Mouse (Mus musculus): ENCODE results near the gene Osbpl9.

Osbpl9 gene

DNA sequence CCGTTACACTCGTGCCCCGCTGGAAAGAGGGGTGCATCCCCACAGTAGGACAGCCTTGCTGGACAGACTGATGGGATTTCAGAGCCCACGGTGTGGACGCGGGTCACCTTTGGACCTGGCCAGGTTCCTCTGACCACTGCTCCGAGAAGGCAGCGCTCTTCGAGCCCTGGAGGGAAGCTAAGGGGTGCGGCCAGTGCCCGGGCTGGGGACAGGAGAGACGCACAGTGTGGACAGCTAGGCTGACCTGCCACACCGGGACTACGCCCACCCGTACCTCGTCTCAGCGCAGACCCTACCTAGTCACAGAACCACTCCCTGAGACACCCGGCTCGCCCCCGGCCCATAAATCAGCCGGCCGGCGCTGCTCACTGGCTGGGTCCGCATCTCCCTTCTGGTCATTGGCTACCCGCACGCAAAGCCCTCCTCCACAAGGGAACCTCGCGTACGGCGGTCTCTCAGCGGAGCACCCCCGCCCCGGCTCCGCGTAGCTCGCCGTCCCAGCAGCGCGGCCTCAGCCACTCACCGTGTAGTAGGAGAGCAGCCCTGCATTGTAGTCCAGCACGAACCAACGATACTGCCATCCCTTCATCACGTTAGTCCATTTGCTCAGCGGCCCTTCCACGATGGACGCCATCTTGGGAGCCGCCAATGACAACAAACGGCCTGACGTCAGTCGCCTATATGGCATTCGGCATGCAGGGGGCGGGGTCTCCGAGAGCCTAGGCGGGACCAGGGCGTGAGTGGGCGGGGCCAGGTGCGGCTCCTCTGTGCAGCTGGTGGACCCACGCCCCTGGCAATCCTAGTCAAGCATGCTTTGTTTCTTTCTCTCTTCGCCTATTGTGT lies at the start of gene Osbpl9:
Osbpl9 (minus strand) TSS at position 691 of the 843 bp plus-strand sequence.
- peak; percentile 97 to 99 for DNase-seq (ENCODE audit: low spot score in 2 of 2)

DNA sequence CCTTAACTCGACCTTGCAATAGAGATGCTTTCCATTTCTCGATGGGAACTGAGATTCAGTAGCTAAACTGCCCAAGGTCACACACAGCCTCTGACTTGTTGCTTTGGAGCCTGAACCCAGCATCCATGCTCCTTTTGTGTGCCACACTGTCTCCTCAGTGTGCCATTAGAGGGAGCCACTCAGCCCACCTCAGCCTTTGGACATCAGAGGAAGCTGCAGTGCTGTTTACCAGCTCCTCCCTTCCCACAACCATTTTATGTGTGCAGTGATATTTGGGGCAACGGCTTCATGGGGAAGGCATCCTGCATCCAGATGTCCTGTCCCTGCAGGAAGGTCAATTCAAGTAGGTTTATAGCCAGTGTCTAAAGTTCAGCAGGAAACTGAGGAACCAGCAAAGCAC lies 49.5 kb upstream of the Osbpl9 start:
- no peak for DNase-seq (ENCODE audit: low spot score in 2 of 2)

DNA sequence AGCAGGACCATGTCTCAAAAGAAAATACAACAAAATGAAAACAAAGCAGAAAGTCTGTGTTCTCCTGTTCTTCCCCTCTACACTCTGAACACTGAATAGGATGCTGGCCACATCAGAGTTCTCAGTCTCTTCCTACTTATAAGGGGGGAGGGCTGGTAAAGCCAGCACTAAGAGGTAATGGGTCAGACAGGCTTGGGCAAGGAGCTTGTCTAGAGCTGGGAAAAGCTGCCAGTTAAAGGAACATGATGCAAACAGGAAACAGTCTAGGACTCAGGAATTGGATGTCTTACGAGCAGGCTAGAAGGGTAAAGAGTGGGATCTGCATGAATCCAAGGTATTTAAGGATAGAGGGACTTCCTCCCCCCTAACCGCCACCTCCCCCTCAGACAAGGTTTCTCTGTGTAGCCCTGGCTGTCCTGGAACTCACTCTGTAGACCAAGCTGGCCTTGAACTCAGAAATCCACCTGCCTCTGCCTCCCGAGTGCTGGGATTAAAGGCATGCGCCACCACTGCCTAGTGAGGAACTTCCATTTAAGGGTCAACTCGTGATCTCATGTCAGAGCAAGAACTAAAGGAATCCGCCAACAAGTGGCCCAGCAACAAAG lies 43.0 kb upstream of the Osbpl9 start:
- DNase-seq (ENCODE audit: low spot score in 2 of 2): no peak

DNA sequence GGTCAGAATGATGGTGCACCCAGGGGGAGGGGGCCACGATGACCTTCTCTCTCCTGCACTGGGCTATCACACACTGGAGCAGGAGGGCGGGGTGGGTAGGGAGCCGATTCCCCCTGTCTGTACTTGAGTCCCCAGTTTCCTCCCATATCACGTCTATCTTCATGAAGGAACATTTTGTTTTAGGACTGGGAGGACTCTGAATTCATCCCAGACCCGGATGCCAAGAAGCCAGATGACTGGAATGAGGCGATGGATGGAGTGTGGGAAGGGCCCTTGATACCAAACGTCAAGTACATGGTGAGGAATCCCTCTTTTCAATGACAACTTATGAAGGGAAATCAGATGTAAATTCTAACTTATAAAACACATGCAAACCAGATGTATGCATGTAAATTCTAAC lies 42.4 kb upstream of the Osbpl9 start:
- no peak for DNase-seq (ENCODE audit: low spot score in 2 of 2)

DNA sequence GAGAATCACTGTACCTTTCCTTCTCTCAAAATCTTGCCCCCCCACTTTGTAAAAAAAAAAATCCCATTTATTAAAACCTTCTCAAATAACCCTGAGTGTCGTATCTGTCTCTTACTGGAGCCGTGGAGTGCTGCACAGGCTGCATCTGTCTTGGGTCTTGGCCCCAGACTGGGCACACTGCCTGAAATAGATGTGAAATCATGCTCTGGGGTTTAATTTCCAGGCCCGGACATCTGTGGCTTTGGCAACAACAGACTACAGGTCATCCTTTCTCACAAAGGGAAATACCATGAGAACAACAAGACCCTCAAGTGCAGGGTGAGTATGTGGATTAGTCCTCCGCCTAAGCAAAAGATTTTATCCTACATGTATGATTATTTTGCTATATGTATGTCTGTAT lies 39.9 kb upstream of the Osbpl9 start:
- peak in 1 of 2 experiments; percentile 26 for DNase-seq (ENCODE audit: low spot score in 2 of 2)

DNA sequence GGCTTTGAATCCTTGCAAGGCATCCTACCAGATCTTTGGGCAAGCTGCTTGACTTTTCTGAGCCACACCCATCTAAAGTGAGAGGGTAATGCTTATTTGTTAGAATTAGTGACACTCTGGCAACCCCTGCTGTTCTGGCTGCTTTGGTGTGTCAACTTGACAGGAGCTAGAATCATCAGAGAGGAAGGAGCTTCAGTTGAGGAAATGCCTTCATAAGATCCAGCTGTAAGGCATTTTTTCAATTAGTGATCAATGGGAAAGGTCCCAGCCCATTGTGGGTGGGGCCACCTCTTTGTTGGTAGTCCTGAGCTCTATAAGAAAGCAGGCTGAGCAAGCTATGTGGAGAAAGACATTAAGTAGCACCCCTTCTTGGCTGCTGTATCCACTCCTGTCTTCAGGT lies 39.1 kb upstream of the Osbpl9 start:
- no peak for DNase-seq (ENCODE audit: low spot score in 2 of 2)

DNA sequence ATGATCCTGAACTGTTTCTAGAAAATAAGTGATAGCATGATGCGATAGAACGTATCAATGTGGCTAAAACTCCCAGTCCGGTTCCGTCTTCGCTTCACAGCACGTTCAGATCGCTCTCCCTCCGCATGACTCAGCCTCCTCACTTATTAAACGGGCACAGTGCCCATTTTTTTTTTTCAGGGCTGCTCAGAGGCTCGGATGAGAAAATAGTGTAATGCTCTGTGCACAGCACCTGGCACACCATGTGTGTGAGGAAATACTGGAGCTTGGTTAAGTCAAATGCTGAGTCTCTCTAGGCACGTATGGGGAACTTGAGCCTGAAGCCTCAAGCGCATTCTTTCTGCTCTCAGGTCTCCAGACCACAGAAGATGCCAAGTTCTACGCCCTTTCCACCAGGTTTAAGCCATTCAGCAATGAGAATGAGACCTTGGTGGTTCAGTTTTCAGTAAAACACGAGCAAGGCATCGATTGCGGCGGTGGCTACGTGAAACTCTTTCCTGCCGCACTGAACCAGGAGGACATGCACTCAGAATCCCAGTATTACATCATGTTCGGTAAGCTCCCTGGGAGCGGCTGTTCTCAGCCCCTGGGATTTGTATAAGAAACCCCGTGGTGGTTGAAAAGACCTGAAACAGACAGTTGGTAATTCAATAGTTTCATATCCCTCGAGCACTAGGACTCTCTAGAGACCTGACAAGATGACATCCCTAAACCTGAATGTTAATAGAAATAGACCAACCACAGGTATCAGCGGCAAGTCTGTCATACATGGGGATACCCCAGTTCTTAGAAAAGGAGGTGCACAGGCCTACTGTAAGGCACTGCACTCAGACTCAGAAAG lies 36.6 kb upstream of the Osbpl9 start:
- DNase-seq (ENCODE audit: low spot score in 2 of 2): peak in 1 of 2 experiments; percentile 38

DNA sequence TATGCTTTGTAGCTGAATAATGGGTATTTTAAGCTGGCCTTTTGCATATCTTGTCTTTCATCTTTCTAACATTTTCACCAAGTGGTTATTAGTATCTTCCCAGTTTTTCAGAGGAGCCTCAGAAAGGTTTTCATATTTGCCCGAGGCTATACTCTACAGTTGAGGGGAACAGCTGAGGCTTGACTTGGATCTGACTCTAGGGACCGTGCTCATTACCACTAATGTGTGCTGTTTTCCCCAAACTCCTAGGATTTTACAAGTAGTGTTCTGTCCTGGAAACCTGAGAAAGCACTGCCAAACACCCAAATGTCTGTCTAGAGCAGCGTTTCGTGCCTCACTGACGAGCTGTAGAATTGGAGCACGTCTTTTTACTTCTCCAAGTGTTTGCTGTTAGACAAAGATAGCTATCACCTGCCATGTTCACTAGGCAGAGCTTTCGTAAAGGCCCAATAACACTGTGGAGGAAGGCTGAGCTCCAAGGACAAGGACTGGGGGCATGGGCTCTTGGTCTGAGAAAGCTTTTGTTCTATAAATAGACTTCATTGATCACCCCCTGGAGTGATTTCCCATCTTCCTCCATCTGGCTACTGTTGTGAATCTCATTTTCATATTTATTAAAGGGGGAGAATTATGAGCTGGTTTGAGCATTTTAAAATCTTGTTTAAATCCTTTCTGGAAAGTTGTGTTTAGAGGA lies 34.3 kb upstream of the Osbpl9 start:
- no peak for DNase-seq (ENCODE audit: low spot score in 2 of 2)

DNA sequence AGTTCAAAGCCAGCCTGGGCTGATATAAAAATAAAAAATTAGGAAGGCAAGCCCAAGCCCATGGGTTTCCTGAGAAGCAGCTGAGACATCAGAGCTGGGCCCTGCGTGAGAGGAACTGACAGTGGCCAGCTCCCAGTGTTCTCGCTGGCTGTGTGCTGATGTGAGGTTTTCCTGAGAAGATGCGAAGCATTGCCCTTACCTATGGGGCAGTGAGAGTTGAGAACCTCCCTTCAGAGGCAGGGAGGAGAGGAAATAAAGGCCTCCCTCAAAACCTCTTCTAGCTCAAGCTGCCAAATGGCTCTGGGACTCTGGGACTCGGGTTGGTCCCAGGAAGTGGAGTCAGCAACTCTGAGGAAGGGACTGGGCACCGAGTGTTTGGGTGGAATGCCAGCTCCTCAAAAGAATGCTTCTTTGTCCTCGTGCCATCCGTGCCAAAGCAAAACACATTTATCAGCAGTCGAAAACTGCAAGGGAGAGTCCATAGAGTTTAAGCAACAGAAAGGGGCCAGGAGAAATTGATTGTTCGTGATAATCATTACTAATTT lies 32.8 kb upstream of the Osbpl9 start:
- no peak for DNase-seq (ENCODE audit: low spot score in 2 of 2)

DNA sequence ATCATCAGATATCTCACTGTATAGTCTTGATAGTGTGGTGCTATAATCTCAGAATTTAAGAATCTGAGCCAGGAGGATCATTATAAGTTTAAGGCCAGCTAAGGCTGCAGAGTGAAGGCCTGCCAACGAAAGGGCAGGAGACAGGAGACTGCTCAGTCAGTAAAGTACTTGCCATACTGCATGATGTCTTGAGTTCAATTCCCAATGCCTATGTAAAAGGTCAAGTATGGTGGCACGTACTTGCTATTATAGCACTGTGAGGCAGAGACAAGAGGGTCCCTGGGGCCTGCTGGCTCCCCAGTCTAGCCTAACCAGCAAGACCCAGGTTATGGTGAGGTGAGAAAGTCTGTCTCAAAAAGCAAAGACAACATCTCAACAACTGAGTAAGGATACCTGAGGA lies 32.1 kb upstream of the Osbpl9 start, which contains the start of gene Calr4:
Calr4 (plus strand) TSS at position 301 of the 400 bp plus-strand sequence.
- no peak for DNase-seq (ENCODE audit: low spot score in 2 of 2)

DNA sequence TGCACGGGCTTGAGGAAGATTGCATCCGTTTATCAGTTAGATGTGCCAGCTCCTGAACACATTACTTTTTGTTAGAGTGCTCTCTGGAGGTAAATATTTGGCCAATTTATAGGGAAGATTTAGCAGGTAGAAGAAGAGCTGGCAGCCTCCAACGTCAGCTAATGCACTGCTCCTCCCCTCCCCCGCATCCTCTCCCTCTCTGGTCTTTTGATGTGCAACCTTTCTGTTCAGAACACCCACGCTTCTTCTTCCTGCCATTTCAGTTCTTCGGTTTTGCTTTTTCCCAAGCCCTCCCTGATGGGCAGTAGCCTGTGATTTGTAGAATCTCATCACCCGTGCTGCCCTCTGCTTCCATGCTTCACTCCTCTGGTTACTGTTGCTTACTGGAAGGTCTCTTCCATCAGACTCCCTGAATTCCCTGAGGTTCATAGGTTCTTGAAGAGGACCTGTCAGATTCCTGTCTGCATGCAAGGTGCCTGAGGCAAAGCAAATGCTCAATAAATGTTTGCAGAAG lies 27.8 kb upstream of the Osbpl9 start:
- no peak for DNase-seq (ENCODE audit: low spot score in 2 of 2)

DNA sequence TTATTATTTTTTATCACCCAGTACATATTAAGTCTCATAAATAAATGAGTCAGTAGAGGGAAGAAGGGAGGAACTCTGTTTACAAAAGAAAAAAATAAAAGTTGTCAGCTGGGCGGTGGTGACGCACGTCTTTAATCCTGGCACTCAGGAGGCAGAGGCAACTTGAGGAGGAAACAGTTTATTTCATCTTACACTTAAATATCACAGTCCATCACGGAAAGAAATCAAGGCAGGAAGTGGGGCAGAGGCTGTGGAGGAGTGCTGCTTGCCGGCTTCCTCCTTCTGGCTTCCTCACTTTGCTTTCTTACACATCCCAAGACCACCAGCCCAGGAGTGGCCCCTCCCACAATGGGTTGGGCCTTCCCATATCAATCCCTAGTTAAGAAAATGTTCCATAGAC lies 24.0 kb upstream of the Osbpl9 start:
- peak in 1 of 2 experiments; percentile 42 for DNase-seq (ENCODE audit: low spot score in 2 of 2)

DNA sequence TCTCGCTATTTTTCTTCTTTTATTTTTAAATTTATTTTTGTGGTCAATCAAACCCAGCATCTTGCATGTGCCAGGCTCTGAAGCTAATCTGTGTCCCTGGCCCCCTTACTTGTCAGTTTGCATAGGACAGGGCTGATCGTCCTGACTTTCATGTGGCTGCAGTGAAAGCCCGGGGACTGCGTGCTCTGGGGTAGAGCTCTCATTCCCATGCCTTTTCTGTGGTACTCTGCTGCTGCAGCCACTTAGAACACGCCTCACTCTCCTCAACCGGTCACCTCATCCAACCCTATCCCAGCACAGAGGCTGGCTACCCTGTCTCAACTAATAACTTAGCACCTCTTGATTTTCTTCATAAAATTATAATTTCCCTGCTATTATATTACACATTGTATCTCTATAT lies 23.5 kb upstream of the Osbpl9 start:
- no peak for DNase-seq (ENCODE audit: low spot score in 2 of 2)

DNA sequence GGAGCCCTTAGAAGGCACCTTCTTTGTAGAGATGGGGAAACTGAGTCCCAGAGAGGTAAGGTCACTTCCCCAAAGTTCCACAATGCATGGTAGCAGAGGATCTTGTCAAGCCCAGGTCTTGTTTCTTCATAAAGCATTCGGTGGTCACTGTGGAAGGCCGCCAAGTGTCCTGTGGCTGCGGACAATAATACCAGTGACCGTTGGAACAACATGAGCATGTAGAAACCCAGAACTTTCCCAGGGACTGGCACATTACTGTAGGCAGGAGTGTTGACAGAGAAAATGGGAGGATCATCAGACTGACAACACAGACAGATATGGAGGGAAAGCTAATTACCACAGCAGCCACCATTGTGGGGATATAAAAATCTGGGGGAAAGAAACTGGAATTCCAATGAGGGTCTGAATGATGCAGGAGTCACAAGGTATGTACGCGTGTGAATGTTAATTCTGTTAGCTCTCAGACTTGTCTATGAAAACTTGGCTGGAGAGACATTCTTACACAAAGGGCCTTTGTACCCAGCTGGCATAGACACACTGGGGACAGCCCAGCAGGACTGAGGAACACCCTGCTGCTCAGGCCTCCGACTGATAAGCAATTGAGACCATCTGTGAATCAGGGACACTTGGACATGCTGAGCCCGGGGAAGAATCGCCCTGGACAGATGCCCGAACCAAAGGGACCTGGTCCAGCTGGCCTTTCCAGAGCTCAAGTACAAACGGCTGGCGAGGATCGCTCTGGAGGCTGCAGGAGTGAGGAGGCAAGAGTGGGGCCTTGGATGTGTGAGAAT lies 22.9 kb upstream of the Osbpl9 start:
- peak; percentile 20 to 71 for DNase-seq (ENCODE audit: low spot score in 2 of 2)

DNA sequence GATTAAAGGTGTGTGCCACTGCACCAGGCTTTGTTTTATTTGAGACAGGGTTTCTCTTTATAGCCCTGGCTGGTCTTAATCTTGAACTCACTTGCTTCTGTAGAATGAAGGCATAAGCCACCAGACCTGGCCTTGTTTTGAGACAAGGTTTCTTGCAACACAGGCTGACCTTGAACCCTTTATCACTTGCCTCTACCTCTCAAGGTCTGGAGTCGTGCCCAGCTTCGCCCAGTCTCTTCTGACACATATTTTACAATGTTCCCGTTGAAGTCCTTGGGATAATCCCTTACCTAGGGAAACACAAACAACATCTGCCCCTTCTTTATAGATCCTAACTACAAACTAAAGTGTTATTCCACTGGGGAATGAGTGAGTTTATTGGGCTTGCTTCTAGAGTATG lies 19.9 kb upstream of the Osbpl9 start:
- no peak for DNase-seq (ENCODE audit: low spot score in 2 of 2)

DNA sequence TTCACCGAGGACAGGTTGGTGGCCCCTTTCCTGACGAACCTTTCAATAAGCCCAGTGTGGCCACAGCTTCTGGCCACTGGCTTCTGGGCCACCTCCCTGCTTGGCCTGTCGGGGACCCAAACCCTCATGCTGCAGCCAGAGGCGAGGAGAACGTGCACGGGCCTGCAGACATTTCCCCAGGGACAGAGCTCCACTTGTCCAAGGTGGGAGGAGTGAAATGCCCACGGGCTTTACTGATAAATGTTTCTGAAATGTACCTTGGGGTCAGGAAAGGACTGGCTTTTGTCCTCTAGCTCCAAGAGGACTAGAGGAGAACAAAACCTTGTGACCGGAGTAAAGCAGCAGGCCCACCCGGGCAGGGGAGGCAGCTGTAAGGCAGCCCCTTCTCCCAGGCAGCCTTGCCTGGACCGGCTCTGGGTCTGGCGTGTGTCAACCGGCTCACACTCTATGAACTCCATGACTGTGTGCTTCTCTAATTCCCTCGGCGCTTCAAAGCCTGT lies 18.4 kb upstream of the Osbpl9 start:
- DNase-seq (ENCODE audit: low spot score in 2 of 2): no peak

DNA sequence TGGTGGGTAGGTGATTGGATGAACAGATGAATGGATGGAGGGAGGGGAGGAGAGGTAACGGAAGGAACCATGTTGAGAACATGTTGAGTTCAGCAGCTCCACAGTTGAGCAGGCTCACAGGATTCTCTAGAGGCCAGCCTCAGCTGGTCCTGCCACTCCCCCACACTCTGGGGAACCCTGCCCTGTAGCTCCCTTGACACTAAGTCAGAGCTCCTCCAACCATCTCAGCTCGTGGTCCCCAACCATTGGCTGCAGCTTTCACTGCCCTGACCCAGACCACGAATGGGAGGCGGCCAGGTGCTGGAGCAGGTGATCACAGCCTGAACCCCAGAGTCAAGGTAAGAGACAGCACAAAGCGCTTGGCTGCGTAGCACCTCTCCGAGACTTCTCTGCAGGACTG lies 15.9 kb upstream of the Osbpl9 start:
- no peak for DNase-seq (ENCODE audit: low spot score in 2 of 2)

DNA sequence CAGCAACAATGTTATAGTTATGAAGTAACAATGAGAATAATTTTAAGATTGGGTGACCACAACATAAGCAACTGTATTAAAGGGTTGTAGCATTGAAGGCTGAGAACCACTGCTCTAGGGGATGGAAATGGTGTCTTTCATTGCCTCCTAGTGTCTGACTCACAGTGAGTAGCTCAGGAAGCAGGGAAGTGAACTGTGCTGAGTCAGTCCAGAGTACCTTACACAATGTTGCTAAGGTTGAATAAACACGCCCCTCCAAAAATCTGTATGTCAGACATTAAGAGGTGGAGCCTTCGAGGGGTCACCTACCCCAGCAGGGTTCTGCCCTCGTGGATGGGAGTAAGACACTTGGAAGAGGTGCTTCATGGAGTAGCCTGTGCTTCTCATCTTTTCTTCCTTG lies 11.9 kb upstream of the Osbpl9 start:
- no peak for DNase-seq (ENCODE audit: low spot score in 2 of 2)

DNA sequence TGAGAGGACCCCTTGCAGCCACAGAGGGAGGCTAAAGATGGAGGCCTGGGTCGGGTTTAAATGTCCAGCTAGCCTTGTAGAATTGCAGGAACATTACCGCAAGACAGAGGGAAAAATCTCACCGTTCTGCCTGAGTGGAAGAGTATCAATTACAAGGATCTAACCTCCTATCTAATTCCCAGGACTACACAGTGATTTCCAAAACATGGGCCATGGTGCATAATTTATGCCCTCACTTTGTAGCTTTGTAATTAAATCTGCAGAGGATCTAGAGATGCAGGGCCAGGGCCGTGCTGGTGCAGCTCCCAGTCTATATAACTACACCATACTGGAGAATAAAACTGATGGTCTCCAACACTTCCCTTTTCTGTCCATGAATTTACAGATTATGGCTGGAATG lies 8.8 kb upstream of the Osbpl9 start:
- DNase-seq (ENCODE audit: low spot score in 2 of 2): no peak

DNA sequence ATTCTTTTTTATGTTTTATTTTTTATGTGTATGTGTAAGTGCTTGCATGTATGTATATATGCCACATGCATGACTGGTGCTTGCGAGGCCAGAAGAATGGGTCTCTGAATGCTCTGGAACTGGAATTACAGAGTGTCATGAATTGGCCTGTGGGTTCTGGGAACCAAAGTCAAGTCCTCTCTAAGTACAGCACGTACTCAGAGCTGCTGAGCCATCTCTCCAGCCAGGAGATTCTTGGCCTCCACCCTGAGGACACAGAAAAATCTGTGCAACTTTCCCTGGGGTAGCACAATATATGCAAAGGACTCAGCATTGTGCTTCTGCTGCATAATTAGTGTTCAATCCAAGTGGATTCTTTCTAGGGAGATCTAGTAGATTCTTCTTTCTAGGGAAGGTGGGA lies 8.2 kb upstream of the Osbpl9 start:
- no peak for DNase-seq (ENCODE audit: low spot score in 2 of 2)

Measured in urinary bladder, adult 18-20 months (tissue).